Mouse (Mus musculus) G1E-ER4 (cell line): Measurements from ENCODE around the gene Prkch. TPM values are rescaled to one million over a fixed set of nuclear protein-coding genes. Genes with fewer than 3 reads are reported as not detected.

ENCODE experiments used
- GATA1 ChIP-seq: IDR thresholded peaks from one replicate; pipeline ENCODE4 v1.8.0; 2012; ENCODE audit warnings: low read length, inconsistent platforms
- polyA plus RNA-seq: library from polyadenylated mRNA; stranded (reverse); fragments of >175 nt; gene quantifications from 2 replicates; pipeline ENCODE4 v1.2.3, GENCODE M21; 2012

Gene Prkch
- polyA plus RNA-seq, 1 experiment = not detected

DNA sequence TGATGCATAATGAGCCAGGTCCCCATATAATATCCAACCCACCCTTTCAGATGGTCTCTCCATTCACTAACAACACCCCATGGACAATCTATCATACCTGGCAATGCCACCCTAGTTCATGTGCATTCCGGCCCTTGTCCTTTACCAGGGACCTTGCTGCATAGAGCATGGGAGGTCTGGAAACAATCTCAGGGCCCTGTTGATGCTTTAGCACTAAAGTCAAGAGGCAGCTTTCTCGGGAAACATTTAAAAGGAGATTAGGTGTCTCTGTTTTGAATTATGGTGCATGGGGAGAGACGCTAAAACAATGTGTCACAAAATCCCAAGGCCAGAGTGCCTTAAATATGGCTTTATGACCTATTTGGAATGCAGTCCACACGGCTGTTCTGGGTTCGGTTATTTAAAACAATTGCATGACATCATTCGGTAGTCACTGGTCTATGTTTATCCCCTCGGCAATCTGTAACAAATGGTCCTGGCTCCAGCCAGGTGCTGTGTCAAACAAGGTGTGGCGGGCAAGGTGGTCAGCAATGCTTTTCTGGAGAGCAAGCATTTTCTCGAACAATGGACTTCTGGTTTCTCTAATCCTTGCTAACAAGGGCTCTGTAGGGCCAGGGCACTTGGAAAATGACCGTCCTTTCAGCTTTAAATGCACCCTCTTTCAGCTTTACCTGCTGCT lies 217.9 kb downstream of the Prkch start:
- no peak for TF ChIP-seq GATA1

DNA sequence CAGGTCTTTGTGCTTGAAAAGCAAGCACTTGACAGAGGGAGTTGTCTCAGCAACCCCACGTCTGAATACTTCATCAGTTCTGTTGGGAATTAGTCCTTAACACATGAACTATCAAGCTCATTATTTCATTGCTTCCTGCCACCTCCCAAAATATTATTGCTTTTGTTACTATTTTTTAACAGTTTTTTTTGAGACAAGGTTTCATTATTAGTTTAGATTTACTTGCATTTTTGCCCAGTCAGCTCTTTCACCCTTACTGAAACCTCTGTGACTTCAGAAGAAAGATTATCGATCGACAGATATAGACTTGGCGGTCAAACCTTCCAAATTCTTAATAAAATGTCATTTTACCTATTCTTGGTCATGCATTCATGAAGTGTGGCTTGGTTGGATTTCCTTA lies 219.3 kb downstream of the Prkch start:
- TF ChIP-seq GATA1 = no peak

DNA sequence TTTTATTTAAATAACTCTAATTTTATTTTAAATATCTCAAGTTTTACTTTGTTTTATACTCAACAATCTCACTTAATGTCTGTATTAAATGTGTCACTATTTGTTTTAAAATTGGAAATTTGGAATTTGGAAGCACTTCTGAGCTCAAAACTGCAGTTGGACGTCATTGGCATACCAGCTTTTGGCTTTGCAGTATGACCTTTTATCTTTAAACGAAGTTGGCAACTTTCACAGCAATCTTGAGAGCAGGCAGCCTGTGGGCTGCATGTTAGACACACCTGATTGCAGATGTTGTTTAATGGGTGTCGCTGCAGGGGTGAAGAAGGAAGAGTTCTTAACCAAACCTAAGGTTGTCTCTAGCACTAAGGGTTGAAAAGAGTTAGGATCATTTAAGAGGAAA lies 220.9 kb downstream of the Prkch start:
- no peak for TF ChIP-seq GATA1

DNA sequence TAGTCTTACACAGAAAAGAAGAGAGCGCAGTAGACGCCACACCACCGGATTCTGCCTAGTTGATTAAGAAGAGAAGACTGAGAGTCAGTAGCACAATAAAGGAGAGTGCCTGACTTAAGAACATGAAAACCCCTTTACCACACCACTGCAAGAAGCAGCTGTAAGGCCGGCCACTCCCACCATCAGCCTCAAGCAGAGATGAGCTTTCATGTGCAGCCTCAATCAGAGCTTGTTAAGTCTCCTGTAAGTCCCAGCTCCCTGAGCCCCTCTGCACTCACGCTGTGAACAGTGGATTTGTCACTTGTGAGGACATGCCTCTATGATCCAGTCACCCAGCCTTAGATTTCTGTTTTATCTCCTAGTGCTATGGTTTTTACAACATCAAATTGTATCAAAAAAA lies 221.4 kb downstream of the Prkch start:
- no peak for TF ChIP-seq GATA1

DNA sequence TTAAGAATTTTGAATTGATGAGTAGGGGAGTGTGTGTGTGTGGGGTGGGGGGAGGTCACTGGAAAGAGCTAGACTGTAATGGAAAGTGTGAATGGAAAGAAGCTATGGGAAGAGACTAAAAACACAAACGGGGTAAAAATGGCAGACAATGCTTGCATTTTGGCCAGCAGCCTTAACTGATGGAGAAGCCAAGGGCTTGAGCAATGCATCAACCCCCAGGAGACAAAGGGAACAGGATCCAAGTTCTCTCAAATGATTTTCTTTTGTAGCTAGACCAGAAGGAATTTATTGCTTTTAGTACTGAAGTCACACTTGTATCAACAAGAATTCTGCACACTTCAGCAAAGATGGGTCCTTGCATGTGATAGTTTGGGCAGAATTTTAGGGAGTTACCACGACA lies 222.6 kb downstream of the Prkch start:
- no peak for TF ChIP-seq GATA1

DNA sequence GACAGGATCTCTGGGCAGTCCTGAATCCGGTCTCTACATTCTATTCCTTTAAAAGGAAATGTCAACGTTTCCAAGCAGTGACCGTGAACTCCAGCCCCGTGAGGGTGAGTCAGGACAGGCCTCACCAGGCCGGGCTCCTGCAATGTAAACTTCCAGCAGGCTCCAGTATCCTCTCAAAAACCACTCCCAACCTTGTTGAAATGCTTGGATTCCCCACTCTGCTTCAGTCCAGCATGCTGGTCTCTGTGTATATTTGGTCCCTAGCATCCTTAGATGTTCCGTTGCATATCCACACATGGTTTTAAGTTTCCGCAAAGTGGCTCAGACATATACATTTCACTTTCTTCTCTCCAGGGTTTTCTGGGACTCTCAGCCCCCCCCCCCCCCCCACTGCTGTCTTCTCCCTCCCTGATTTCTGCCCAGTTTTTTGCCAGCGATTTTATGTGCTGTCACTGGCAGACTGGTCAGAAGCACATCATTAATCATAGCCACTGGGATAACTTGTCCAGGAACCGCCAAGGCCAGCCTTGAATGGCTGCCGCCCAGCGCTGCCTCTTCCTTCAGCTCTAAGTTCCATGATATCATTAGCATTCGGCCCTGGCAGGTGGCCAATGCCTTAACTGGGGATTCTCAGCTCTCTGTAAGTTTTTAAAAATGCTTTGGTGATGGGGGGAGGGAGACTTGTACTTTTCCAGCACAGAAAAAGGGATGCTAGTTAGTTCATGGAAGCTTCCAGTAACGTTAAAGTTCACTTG lies 225.6 kb downstream of the Prkch start:
- no peak for TF ChIP-seq GATA1

DNA sequence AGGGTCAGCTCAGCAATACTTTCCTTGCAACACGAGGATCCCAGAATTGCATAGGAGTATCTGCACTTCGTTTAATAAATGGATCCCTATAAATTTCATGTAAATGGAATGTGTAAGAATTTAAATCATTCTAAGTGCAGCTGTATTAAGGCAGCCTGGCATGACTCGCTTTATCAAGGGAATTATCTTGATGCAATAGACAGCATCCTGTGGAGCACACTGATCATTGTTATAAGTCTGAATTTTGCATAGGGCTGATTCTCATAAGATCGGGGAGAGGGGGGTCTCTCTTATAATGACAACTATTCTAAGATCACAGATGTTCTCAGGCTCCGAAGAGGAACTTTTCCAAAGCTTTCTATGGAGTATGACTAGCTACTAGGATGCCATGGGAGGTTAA lies 226.3 kb downstream of the Prkch start:
- no peak for TF ChIP-seq GATA1

DNA sequence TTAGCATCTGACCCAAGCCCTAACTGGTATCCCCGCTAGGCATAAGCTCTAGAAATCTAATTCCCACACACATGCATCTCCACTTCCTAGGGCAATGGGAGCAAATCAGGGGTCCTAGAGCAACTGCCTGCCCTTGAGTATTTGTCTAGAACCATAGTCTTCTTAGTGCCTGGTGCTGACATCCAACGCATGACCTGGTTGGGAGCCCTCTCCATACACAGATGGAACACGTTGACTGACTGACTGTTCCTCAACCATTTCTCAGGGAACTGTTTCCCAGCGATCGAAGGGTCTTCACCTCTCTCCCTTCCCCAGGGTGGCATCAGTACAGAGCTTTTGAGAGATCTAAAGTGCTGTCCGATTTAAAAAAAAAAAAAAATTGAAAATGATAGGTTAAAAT lies 227.6 kb downstream of the Prkch start:
- no peak for TF ChIP-seq GATA1

DNA sequence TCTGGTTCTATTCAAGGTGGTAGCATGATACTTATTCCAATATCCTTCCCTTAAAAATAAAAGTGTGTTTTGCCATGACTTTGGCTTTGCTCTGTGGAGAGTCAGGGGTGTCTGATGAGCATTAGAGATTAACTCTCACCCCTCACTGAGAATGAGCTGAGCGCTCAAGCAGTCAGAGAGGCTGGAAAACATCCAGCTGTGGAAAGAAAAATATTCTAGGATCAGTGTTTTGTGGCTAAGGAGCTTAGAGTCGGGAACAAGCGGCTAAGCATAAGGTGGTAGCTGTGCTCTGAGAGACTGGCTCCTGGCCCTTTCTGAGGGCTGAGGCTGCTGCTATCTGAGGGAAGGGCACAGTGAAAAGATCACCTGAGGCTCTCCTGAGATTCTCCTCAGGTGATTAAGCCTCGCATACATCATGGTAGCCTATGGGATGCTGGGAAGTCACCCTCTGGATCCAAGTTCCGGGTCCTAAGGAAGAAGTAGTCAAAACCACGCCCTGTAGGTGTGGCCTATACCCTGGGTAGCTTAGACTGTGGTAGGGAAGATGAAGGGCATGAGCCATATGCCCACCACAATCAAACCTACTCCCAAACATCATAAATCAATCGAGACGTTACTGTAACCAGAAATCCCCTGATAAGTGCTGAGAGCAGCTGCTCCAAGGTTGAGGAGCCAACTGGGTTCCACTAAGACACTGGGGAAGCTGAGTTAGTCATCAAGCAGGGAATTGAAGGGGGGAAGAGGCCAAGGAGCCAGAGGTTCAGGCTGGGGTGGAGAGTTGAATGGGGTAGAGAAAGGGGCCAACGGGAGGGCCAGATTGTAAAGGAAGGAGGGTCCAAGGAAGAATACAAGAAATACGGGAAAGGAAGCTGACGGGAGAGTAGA lies 228.7 kb downstream of the Prkch start:
- no peak for TF ChIP-seq GATA1

DNA sequence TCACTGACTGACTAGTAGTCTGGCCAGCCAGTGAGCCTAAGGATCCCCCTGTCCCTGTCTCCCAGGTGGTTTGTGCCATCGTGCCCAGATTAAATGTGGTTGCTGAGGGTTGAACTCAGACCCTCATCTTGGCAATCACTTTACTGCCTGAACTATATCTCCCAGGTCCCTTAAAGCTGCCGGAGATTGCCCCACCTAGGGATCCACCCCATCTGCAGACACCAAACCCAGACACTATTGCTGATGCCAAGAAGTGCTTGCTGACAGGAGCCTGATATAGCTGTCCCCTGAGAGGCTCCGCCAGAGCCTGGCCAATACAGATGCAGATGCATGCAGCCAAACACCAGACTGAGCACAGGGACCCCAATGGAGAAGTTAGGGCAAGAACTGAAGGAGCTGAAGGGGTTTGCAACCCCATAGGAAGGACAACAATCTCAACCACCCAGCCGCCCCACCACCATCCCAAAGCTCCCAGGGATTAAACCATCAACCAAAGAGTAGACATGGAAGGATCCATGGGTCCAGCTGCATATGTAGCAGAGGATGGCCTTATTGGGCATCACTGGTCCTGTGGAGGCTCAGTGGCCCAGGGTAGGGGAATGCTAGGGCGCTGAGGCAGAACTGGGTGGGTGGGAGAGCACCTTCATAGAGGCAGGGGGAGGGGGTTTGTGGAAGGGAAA lies 229.6 kb downstream of the Prkch start:
- no peak for TF ChIP-seq GATA1

DNA sequence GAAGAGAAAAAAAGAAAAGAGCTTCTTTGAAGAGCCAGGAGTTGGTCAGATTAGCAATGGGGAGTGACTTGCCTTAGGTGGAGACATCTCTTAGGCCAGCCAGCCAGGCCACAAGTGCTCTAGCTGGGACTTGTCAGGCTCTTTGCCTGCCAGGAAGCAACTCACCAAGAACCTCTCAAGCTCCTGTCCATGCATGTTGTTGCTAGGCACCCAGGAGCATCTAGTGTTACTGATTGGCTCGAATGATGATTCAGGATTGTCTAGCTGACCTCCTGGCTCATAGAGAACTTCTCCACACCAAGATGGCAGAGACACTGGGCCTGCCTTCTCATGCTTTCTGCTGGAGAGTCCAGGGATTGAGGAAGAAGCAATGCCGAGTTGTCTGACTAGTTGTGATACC lies 230.3 kb downstream of the Prkch start:
- TF ChIP-seq GATA1 = no peak

DNA sequence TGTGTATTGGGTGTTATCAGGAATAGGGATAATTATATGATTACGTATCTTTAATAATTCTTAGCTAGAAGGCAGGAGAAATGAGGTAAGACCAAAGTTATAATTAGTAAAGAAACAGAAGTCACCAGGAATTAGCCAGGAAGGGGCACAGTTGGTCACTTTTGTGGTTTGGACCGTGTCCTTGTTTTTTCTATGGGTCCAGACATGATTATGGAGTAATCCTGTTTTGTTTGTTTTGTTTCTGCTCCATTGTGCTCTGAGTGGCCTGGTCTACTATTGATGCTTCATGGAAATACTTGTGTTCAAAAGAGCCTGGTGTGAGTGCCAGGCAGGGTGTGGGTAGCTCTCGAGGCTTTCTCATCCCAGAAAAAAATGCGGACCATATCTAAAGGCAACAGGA lies 230.9 kb downstream of the Prkch start:
- TF ChIP-seq GATA1 = no peak

DNA sequence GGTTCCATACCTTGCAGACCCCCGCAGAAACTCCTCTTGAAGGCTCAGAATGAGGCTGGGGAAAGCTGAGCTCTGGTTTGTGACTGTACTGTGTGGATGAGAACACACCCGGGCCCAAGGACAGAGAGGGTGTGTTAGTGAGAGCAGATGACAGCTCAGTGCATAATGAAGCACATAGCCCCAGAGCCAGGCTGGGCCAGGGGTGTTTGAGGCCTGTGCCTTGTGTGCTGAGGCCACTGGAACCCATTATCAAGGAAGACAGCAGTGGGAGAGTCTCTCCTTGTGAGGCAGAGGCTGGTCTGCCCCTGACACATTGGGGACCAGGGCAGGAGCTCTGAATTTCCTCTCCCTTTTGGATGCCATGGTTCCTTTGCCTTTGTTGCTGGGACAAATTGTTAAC lies 231.3 kb downstream of the Prkch start:
- TF ChIP-seq GATA1 = no peak

DNA sequence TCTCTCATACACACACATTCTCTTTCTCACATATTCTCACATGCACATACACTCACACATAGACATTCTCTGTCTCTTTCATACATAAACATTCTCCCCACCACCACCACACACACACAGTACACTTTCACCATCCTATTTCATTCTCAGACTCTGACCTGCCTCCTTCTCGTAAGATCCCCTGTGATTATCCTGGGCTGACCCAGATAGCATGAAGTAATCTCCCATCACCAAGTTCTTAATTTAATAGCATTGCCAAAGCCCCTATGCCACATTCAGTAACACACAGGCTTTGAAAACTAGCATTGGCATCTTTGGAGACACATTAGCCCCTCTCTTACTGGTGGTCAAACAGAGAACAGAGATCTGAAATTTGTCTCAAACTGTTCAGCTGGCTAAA lies 232.3 kb downstream of the Prkch start:
- no peak for TF ChIP-seq GATA1

DNA sequence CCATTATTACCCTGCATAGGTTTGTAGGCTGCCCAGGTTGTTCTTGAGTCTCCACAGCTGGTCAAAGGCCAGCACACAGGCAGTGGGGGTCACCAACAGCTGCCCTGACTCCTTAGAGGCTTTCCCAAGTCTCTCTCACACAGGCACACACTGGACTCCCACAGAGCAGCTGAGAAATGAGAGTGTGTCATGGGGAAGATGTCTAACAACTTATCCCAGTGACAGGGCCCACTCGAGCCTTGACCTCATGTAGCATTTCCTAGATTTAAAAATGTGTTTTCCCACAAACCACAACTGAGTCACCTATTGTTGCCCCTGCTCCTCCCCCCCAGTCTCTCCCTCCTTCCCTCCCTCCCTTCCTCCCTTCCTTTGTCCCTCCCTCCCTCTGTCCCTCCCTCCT lies 234.2 kb downstream of the Prkch start:
- TF ChIP-seq GATA1 = no peak

DNA sequence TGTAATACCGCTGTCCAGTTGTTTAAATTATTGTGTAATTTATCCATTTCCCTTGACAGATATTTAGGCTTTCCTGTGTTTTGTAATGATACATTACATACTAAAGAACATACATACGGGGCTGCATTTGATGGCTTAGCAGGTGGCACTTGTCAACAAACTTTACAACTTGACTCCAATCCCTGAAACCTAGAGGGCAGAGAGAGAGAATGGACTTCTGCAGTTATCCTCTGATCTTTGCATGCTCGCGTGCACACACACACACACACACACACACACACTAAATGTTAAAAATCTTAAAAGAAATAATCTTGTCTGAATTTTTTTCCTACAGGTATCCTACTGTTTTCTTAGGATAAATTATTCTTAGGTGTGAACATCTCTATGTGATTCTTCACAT lies 236.6 kb downstream of the Prkch start:
- TF ChIP-seq GATA1 = no peak
